Mouse (Mus musculus) forebrain, embryonic 12.5 days (tissue): Measurements from ENCODE around the gene Tacr2. TPM values are rescaled to one million over a fixed set of nuclear protein-coding genes. Genes with fewer than 3 reads are reported as not detected.

ENCODE experiments used
- ATAC-seq: fragments of 200-750 bp; cut with Nextera tagmentation; 2 replicates; pipeline ENCODE4 v1.8.0; 2017; ENCODE audit warnings: moderate TSS enrichment; ENCODE audit not compliant: low FRiP score
- H3K27ac ChIP-seq: fragments of 300-500 bp; sonication (generic); 2 replicates; pipeline ENCODE4 v1.5.1; 2016; ENCODE audit warnings: mild to moderate bottlenecking
- H3K27me3 ChIP-seq: fragments of 300-500 bp; sonication (generic); 2 replicates; pipeline ENCODE4 v1.6.1; 2016; ENCODE audit warnings: mild to moderate bottlenecking
- H3K36me3 ChIP-seq: fragments of 300-500 bp; sonication (generic); replicated peaks from 2 replicates; pipeline ENCODE4 v1.6.1; 2016; ENCODE audit warnings: mild to moderate bottlenecking
- H3K4me1 ChIP-seq: fragments of 300-500 bp; sonication (generic); 2 replicates; pipeline ENCODE4 v1.6.1; 2016
- H3K4me2 ChIP-seq: fragments of 300-500 bp; sonication (generic); 2 replicates; pipeline ENCODE4 v1.6.1; 2016; ENCODE audit warnings: mild to moderate bottlenecking, moderate library complexity
- H3K4me3 ChIP-seq: fragments of 300-500 bp; sonication (generic); replicated peaks from 2 replicates; pipeline ENCODE4 v1.5.1; 2016; ENCODE audit warnings: mild to moderate bottlenecking
- H3K9ac ChIP-seq: fragments of 300-500 bp; sonication (generic); 2 replicates; pipeline ENCODE4 v1.6.1; 2016; ENCODE audit warnings: mild to moderate bottlenecking
- H3K9me3 ChIP-seq: fragments of 300-500 bp; sonication (generic); 2 replicates; pipeline ENCODE4 v1.6.1; 2016
- WGBS: fragments of 180-500 bp; shearing (Covaris S2); methylation state at CpG from one replicate; pipeline ENCODE4 v1.1.7; 2016; 5-methylcytosine and 5-hydroxymethylcytosine counted together
- polyA plus RNA-seq: library from polyadenylated mRNA; unstranded; fragments of >200 nt; fragmentation: Nextera tagmentation; extraction: Ambion mirVana; gene quantifications from 2 replicates; pipeline ENCODE4 v1.2.1, GENCODE M21; 2016

The Tacr2 gene
- polyA plus RNA-seq = not detected in 2 replicates

DNA sequence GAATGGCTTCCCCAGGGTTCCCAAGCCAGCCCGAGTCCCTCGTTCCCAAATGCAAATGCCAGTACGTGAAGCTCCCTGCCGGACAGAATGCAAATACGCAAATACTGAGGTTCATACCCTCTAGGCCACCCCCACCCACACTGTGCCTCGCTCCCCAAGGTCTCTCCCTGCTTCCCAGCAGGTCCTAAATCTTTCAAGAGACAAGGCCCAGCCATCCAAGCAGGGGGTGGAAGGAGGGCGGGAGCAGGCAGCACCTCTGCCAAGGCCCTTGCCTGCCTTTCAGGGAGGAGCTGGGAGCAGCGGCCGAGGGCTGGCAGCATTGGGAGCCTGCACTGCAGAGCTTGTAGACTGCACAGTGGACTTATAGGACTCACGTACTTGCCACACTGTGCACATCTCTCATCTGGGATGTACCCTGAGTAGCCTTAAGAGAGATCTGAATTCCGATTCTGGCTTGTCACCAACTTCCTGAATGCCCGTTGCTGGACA lies at the start of gene Tacr2:
Gene Tacr2 (plus strand): TSS at position 439 of the 489 bp plus-strand sequence.
- Histone ChIP-seq H3K4me1 (no peaks in the 10 kb centered on the region), H3K9me3 (no peaks in the 10 kb centered on the region), H3K27me3 (0 out of 2 replicates have a peak, but pooled peaks cover 3% of the 10 kb centered on the region), H3K4me2 (no peak within 1 kb of the TSS), H3K27ac (no peak within 1 kb of the TSS), H3K36me3 (no peaks in the 10 kb centered on the region), H3K4me3 (no peak within 1 kb of the TSS), H3K9ac (no peak within 1 kb of the TSS)
- WGBS = 61% methylated on average over 12 of the region's 12 CpGs
- ATAC-seq = no peak

DNA sequence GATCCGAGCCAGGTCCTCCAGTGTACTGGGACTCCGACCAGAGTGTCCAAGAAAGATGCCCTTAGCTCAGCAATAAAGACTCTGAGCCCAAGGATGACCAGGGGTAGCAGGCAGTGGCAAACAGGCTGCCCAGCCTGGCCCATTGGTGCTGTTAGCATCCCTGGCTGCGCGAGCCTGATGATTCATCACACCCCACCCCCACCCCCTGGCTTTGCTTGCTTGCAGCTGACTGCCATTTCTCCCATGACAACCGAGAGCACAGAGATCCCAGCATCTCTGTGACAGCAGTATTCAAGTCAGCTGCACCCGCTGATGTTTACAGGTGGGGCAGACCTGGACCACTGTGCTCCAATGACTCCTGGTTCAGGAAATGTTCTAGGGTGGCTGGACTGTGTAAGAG lies 49.7 kb upstream of the Tacr2 start:
- Histone ChIP-seq H3K4me1 (no peaks in the 10 kb centered on the region), H3K4me3 (no peak overlapping the region), H3K4me2 (no peak overlapping the region), H3K27me3 (no peaks in the 10 kb centered on the region), H3K9ac (no peak overlapping the region), H3K27ac (no peak overlapping the region), H3K36me3 (no peaks in the 10 kb centered on the region), H3K9me3 (no peaks in the 10 kb centered on the region)
- 81% methylated on average over 6 of the region's 6 CpGs for WGBS
- ATAC-seq = no peak

DNA sequence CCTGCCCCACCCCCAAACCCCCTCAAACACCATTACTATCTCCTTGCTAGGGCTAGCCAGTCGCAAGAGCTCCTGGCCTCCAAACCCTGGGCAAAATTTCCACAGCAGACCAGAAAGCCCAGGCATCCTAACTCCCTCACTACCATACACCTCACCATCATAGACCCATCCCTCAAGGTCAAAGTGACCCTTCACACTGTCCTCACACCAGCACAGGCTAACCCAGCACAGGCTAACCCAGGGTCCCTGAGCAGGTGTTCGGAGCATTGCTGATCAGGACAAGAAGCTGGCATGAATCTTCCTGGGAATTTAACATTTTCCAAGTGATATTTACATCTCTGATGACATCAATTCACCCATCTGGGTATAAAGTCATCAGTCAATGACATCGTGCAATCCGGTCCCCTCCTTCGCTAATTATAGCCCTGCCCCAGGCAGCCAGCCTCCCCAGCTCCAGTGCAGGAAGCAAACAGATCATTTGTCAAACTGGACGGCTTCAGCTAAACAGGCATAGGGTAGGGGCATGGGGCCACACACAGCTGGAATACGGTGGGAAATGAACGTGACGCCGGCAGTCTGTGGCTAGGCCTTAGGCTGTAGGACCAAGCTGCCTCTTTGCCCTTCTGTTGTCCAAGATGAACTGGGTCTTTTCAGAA lies 43.9 kb upstream of the Tacr2 start:
- H3K27ac ChIP-seq = no peak overlapping the region
- 82% methylated on average over 10 of the region's 10 CpGs for WGBS
- no peaks in the 10 kb centered on the region for H3K36me3 ChIP-seq
- H3K4me3 ChIP-seq = no peak overlapping the region
- no peak overlapping the region for H3K4me2 ChIP-seq
- no peak overlapping the region for H3K9ac ChIP-seq
- no peaks in the 10 kb centered on the region for H3K4me1 ChIP-seq
- H3K27me3 ChIP-seq = no peaks in the 10 kb centered on the region
- no peaks in the 10 kb centered on the region for H3K9me3 ChIP-seq
- no peak for ATAC-seq

DNA sequence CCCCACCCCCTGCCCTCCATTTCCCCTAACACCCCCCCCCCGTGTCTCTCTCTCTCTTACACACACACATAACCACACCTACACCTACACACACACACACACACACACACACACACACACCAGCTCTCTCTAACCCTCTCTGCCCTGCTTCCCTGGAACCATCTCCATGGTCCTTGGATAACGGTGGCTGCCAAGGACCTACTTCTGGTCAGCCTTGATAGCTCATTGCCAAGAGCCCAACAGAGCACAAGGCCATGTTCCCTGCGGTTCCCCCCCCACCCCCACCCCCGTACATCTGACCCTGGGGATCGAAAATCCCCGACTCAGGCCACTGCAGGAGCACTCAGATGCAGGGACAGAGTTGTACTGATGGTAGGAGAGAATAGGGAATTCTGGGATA lies 40.9 kb upstream of the Tacr2 start:
- WGBS = 67% methylated on average over 6 of the region's 6 CpGs
- Histone ChIP-seq H3K4me2 (no peak overlapping the region), H3K4me1 (no peaks in the 10 kb centered on the region; the same call in 1 of the 2 replicates), H3K27me3 (no peaks in the 10 kb centered on the region), H3K36me3 (no peaks in the 10 kb centered on the region), H3K9ac (no peak overlapping the region), H3K9me3 (no peaks in the 10 kb centered on the region), H3K27ac (no peak overlapping the region), H3K4me3 (no peak overlapping the region)
- ATAC-seq = no peak

DNA sequence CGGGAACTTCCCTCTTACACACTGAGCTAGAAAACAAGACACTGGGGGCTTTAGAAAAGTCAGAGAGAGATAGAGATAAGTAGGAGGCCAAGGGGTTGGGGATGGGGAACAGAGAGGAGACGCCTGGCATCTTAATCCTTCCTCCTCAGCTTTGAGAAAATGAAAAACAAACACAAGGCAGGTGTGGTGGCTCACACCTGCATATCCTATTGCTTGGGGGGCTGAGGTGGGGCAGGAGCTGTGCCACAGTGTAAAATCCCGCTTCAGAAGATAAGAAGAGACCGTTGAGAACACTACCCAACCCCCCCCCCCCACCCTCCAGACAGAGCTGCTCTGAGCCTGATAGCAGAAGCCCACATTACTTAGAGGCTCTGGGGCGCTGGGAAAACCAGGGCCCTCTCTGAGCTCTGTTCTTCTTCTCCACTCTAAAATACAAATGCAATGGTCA lies 37.0 kb upstream of the Tacr2 start:
- WGBS = 58% methylated on average over 5 of the region's 5 CpGs
- Histone ChIP-seq H3K4me1 (peaks cover 6% of the 10 kb centered on the region; the same call in 1 of the 2 replicates), H3K27ac (no peak overlapping the region), H3K27me3 (no peaks in the 10 kb centered on the region), H3K9me3 (no peaks in the 10 kb centered on the region), H3K4me3 (no peak overlapping the region), H3K9ac (no peak overlapping the region), H3K36me3 (no peaks in the 10 kb centered on the region), H3K4me2 (no peak overlapping the region)
- ATAC-seq = no peak

DNA sequence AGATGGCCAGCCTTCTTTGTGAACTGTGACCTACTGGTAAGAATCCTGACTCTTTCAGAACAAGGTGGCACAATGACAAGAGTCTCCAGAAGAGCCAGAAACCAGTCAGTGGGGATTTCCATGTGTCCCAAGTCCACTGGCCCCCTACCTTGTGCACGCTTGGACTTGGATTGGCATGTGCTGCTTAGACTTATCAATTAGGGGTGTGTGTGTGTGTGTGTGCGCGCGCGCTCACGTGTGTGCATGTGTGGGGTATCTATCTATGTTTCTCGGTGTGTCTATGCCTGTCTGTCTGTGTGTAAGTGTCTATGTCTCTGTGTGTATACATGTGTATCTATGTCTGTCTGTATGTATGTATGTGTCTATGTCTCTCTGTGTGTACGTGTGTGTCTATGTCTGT lies 36.6 kb upstream of the Tacr2 start:
- H3K36me3 ChIP-seq = no peaks in the 10 kb centered on the region
- no peak for ATAC-seq
- H3K4me3 ChIP-seq = no peak overlapping the region
- no peaks in the 10 kb centered on the region for H3K9me3 ChIP-seq
- H3K4me1 ChIP-seq = peaks cover 6% of the 10 kb centered on the region; the same call in 1 of the 2 replicates
- H3K27ac ChIP-seq = no peak overlapping the region
- H3K27me3 ChIP-seq = no peaks in the 10 kb centered on the region
- H3K4me2 ChIP-seq = no peak overlapping the region
- whole genome bisulfite sequencing = 96% methylated on average over 8 of the region's 8 CpGs
- H3K9ac ChIP-seq = no peak overlapping the region

DNA sequence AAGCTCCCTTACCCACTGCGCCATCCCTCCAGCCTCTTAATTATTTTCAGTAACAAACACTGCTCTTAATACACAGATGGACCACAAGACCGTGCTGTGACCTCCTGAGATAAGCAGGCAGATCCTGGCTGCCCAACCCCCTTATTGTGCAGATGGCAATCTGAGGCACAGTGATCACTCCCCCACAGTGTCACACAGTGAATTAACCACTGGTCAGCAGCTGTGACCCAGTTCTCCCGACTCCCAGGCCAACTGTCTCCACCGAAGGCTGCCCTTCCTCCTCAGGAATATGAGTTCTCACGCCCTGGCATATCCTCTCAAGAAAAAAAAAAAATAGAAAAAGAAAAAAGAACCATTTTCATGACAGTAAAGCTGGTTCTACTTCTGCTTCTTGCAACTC lies 35.6 kb upstream of the Tacr2 start:
- Histone ChIP-seq H3K27ac (peak overlapping the region; percentile 50; the same call in 1 of the 2 replicates), H3K36me3 (no peaks in the 10 kb centered on the region), H3K27me3 (no peaks in the 10 kb centered on the region), H3K9me3 (no peaks in the 10 kb centered on the region), H3K4me2 (no peak overlapping the region), H3K4me3 (no peak overlapping the region), H3K4me1 (peaks cover 6% of the 10 kb centered on the region; the same call in 1 of the 2 replicates), H3K9ac (no peak overlapping the region)
- WGBS = 59% methylated on average over 5 of the region's 5 CpGs
- ATAC-seq = no peak

DNA sequence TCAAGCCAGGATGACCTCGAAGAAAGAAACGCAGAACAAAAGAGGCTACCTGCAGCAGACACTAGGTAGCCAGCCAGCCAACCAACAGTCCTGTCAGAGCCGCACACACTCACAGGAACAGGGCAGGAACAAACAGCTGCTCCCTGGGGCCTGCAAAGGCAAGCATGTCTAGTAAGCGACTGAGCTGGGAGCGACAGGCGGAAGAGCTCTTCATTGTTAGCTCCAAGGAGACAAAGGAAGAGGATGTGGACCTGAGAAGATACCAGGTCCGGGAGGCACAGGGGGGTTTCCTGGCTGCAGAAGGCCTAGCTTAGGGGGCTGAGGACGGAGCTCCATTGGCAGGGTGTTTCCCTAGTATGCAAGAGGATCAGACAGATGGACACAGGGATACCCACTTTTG lies 35.0 kb upstream of the Tacr2 start:
- 43% methylated on average over 8 of the region's 8 CpGs for WGBS
- H3K4me3 ChIP-seq = no peak overlapping the region
- H3K9me3 ChIP-seq = no peaks in the 10 kb centered on the region
- H3K36me3 ChIP-seq = no peaks in the 10 kb centered on the region
- no peak for ATAC-seq
- H3K27ac ChIP-seq = peak overlapping the region; percentile 63
- no peak overlapping the region for H3K4me2 ChIP-seq
- H3K4me1 ChIP-seq = peaks cover 6% of the 10 kb centered on the region; the same call in 1 of the 2 replicates
- H3K9ac ChIP-seq = no peak overlapping the region
- H3K27me3 ChIP-seq = no peaks in the 10 kb centered on the region

DNA sequence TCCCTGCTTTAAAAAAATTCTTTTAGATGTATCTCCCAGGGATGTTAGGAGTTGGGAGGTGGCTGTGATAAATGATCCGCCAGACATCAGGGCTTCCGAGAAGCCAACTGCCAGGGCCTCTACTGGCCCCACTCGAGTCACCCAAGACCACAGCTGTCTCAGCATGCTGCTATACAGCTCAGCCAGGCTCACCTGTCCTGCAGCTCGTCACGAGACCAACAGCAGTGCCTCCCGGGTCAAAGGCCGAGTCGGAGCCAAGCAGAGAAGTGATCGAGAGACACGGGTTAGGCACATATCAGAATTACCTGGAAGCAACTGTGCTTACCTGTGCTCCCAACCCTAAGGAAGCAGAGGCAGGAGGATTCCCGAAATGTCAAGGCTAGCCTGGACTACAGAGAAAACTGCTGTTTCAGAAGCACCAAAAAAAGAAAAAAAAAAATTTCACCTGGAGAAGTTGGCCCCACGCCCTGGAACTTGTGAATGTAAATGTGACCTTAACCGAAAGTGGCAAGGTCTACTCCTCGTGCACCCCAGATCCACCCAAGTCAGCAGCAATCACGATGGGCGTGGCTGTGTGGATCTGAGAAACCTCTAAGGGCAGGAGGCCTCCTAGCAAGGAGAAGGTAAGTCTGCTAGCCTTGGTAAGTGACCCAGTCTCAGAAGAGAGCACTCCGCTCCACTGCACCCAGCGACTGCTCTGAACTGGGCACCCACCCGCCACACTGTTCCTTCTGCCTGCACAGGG lies 34.0 kb upstream of the Tacr2 start:
- no peak for ATAC-seq
- Histone ChIP-seq H3K9ac (no peak overlapping the region), H3K9me3 (no peaks in the 10 kb centered on the region), H3K4me1 (peaks cover 6% of the 10 kb centered on the region; the same call in 1 of the 2 replicates), H3K4me2 (no peak overlapping the region), H3K36me3 (no peaks in the 10 kb centered on the region), H3K4me3 (no peak overlapping the region), H3K27ac (no peak overlapping the region), H3K27me3 (no peaks in the 10 kb centered on the region)
- 89% methylated on average over 19 of the region's 19 CpGs for WGBS

DNA sequence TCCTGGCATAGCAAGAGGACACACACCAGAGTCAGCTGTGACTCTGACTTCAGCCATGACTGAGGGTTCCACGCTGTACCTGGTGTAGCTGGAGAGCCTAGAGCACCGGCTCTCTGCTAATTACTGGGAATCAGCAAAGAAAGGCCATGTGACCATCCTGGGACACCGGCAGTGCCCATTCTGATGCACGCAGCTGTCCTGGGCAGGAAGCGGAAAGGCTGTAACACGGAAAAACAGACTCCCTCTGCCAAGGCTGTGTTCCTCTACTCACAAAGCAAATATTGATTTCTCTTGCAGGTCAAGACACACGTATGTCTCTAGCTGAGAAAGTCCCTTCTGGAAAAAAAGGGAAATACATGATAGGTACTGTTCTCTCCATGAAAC lies 33.5 kb upstream of the Tacr2 start:
- no peaks in the 10 kb centered on the region for H3K27me3 ChIP-seq

DNA sequence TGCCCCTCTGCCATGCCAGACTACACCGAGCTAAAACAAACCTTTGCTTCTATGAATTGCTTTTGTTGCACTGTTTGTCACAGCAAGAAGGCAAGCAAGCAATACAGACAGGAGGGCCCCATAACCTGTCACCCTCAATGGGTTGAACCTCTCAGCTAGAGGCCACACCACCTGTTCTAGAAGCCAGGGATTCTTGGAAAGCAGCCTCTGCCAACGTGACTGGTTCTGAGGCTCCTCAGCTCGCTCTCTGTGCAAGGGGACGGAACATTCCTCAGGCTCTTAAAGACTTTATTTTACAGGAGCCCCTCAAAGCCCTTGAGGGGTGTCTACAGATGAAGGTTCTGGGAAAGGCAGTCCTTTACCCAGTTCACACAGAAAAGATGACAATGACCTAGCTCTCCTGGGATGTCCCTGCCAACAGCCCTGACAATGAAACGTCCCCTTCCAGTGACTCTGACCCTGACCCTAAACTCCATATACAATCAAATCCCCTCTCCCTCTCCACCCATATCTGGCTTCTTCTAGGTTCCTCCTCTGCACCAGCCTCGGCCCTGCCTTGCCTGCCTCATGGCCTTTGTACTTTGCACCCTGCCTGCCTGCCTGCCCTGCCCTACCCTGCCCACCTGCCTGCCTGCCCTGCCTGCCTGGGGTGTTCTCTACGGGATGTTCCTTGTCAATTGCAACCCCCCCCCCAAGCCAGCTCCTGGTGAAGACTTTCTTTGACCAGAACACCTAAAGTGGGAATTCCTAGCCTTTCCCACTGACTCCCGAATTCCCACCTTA lies 31.3 kb upstream of the Tacr2 start:
- no peaks in the 10 kb centered on the region for H3K9me3 ChIP-seq
- no peaks in the 10 kb centered on the region for H3K27me3 ChIP-seq
- no peak overlapping the region for H3K27ac ChIP-seq
- no peak overlapping the region for H3K4me2 ChIP-seq
- H3K9ac ChIP-seq = no peak overlapping the region
- peaks cover 6% of the 10 kb centered on the region; the same call in 1 of the 2 replicates for H3K4me1 ChIP-seq
- WGBS = 80% methylated on average over 8 of the region's 8 CpGs
- no peak overlapping the region for H3K4me3 ChIP-seq
- H3K36me3 ChIP-seq = no peaks in the 10 kb centered on the region
- ATAC-seq = no peak

More for the DNA sequence above, 33.5 kb upstream of the Tacr2 start:
- no peak for ATAC-seq
- Histone ChIP-seq H3K4me3 (no peak overlapping the region), H3K9me3 (no peaks in the 10 kb centered on the region), H3K27ac (no peak overlapping the region), H3K4me2 (no peak overlapping the region), H3K36me3 (no peaks in the 10 kb centered on the region), H3K9ac (no peak overlapping the region), H3K4me1 (peaks cover 6% of the 10 kb centered on the region; the same call in 1 of the 2 replicates)
- 88% methylated on average over 7 of the region's 7 CpGs for WGBS

DNA sequence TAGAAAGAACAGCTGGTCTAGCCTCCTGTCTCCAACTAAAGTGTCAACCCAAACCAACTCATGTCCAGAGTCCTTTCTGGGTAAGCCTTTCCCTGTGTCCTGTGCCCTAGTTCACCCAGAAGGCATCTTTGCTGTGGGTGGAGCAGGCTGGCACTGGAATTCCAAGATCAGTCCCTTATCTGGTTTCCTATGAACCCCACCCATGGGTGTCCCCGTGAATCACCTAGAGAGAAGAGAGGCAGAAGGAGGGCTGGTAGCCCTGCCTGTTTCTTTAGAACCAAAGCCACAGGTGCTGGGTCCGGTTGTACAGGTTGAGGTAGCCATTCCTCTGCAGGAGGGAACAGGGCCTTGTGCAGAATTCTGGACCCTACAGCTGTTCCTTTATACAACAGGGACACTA lies 30.6 kb upstream of the Tacr2 start:
- Histone ChIP-seq H3K4me1 (peaks cover 10% of the 10 kb centered on the region; the same call in 1 of the 2 replicates), H3K9ac (no peak overlapping the region), H3K4me2 (no peak overlapping the region), H3K27ac (no peak overlapping the region), H3K27me3 (no peaks in the 10 kb centered on the region), H3K36me3 (no peaks in the 10 kb centered on the region), H3K9me3 (no peaks in the 10 kb centered on the region), H3K4me3 (no peak overlapping the region)
- WGBS = 92% methylated on average over 2 of the region's 2 CpGs
- ATAC-seq = no peak
